Mouse (Mus musculus): ENCODE data around the gene Fosl1. TPM values are rescaled to one million over a fixed set of nuclear protein-coding genes. Genes with fewer than 3 reads are reported as not detected.

The Fosl1 gene
- polyA plus RNA-seq, 1 experiment from 2014 or later = not detected

- no peak for DNase-seq (ENCODE audit: low spot score)
- no peak for TF ChIP-seq EP300 (IDR thresholded peaks at IDR 0.05)
- no peak for TF ChIP-seq CTCF (IDR thresholded peaks at IDR 0.05)
- Histone ChIP-seq H3K36me3 (ENCODE audit: insufficient read depth, low read length) (peaks cover 14% of the 10 kb centered on the region), H3K4me2 (replicated peaks; ENCODE audit: low read depth, low read length) (no peak overlapping the region), H3K27ac (ENCODE audit: low read length) (no peak overlapping the region), H3K9me3 (ENCODE audit: low read length) (no peaks in the 10 kb centered on the region), H3K27me3 (replicated peaks; ENCODE audit: insufficient read depth, low read length) (no peaks in the 10 kb centered on the region), H3K4me3 (ENCODE audit: low read depth, low read length) (no peak overlapping the region), H3K4me1 (ENCODE audit: insufficient read depth, low read depth, low read length) (peaks cover 1% of the 10 kb centered on the region; the same call in 1 of the 2 replicates), H3K9ac (replicated peaks; ENCODE audit: low read depth) (no peak overlapping the region)
- no peak for ATAC-seq
- WGBS = 94% methylated on average over 8 of the region's 8 CpGs
These were observed 17.7 kb downstream of the Fosl1 start for GRCm38 (mm10) chr19:5465037-5465436.

GRCm38 (mm10) chr19:5466916-5467500 lies 19.7 kb downstream of the Fosl1 start:
- no peak for DNase-seq (ENCODE audit: low spot score)
- H3K27me3 ChIP-seq (replicated peaks; ENCODE audit: insufficient read depth, low read length) = no peaks in the 10 kb centered on the region
- H3K4me2 ChIP-seq (replicated peaks; ENCODE audit: low read depth, low read length) = no peak overlapping the region
- no peak overlapping the region for H3K4me3 ChIP-seq (ENCODE audit: low read depth, low read length)
- ATAC-seq = no peak
- no peaks in the 10 kb centered on the region for H3K9me3 ChIP-seq (ENCODE audit: low read length)
- peaks cover 14% of the 10 kb centered on the region for H3K36me3 ChIP-seq (ENCODE audit: insufficient read depth, low read length)
- H3K9ac ChIP-seq (replicated peaks; ENCODE audit: low read depth) = no peak overlapping the region
- TF ChIP-seq CTCF (IDR thresholded peaks at IDR 0.05) = no peak
- no peak for TF ChIP-seq EP300 (IDR thresholded peaks at IDR 0.05)
- no peaks in the 10 kb centered on the region for H3K4me1 ChIP-seq (ENCODE audit: insufficient read depth, low read depth, low read length)
- H3K27ac ChIP-seq (ENCODE audit: low read length) = no peak overlapping the region
- 90% methylated on average over 6 of the region's 6 CpGs for WGBS

GRCm38 (mm10) chr19:5468374-5468773 lies 21.0 kb downstream of the Fosl1 start, which contains the start of gene Ctsw:
Gene Ctsw (minus strand): TSS chr19:5468507.
- no peak within 1 kb of the TSS for H3K4me3 ChIP-seq (ENCODE audit: low read depth, low read length)
- DNase-seq (ENCODE audit: low spot score) = no peak
- TF ChIP-seq EP300 (IDR thresholded peaks at IDR 0.05) (no peak), CTCF (IDR thresholded peaks at IDR 0.05) (no peak)
- no peaks in the 10 kb centered on the region for H3K4me1 ChIP-seq (ENCODE audit: insufficient read depth, low read depth, low read length)
- WGBS = 36% methylated on average over 5 of the region's 5 CpGs
- no peaks in the 10 kb centered on the region for H3K9me3 ChIP-seq (ENCODE audit: low read length)
- H3K9ac ChIP-seq (replicated peaks; ENCODE audit: low read depth) = no peak within 1 kb of the TSS
- no peak for ATAC-seq
- H3K4me2 ChIP-seq (replicated peaks; ENCODE audit: low read depth, low read length) = no peak within 1 kb of the TSS
- H3K36me3 ChIP-seq (ENCODE audit: insufficient read depth, low read length) = peaks cover 14% of the 10 kb centered on the region
- H3K27me3 ChIP-seq (replicated peaks; ENCODE audit: insufficient read depth, low read length) = no peaks in the 10 kb centered on the region
- no peak within 1 kb of the TSS for H3K27ac ChIP-seq (ENCODE audit: low read length)

GRCm38 (mm10) chr19:5471846-5472245 lies 24.5 kb downstream of the Fosl1 start:
- no peak for TF ChIP-seq CTCF (IDR thresholded peaks at IDR 0.05)
- TF ChIP-seq EP300 (IDR thresholded peaks at IDR 0.05) = no peak
- Histone ChIP-seq H3K4me3 (ENCODE audit: low read depth, low read length) (no peak overlapping the region), H3K4me2 (replicated peaks; ENCODE audit: low read depth, low read length) (no peak overlapping the region), H3K27me3 (replicated peaks; ENCODE audit: insufficient read depth, low read length) (no peaks in the 10 kb centered on the region), H3K36me3 (ENCODE audit: insufficient read depth, low read length) (no peaks in the 10 kb centered on the region), H3K27ac (ENCODE audit: low read length) (no peak overlapping the region), H3K9ac (replicated peaks; ENCODE audit: low read depth) (no peak overlapping the region), H3K9me3 (ENCODE audit: low read length) (no peaks in the 10 kb centered on the region), H3K4me1 (ENCODE audit: insufficient read depth, low read depth, low read length) (peaks cover 2% of the 10 kb centered on the region; the same call in 1 of the 2 replicates)
- no peak for ATAC-seq
- 48% methylated on average over 5 of the region's 5 CpGs for WGBS
- no peak for DNase-seq (ENCODE audit: low spot score)

GRCm38 (mm10) chr19:5472857-5473256 lies 25.5 kb downstream of the Fosl1 start:
- H3K4me1 ChIP-seq (ENCODE audit: insufficient read depth, low read depth, low read length) = peaks cover 2% of the 10 kb centered on the region; the same call in 1 of the 2 replicates
- H3K4me3 ChIP-seq (ENCODE audit: low read depth, low read length) = no peak overlapping the region
- H3K9me3 ChIP-seq (ENCODE audit: low read length) = no peaks in the 10 kb centered on the region
- TF ChIP-seq CTCF (IDR thresholded peaks at IDR 0.05) = peak; percentile 55
- no peak for TF ChIP-seq EP300 (IDR thresholded peaks at IDR 0.05)
- no peak overlapping the region for H3K9ac ChIP-seq (replicated peaks; ENCODE audit: low read depth)
- DNase-seq (ENCODE audit: low spot score) (no peak), ATAC-seq (no peak)
- no peaks in the 10 kb centered on the region for H3K27me3 ChIP-seq (replicated peaks; ENCODE audit: insufficient read depth, low read length)
- H3K36me3 ChIP-seq (ENCODE audit: insufficient read depth, low read length) = no peaks in the 10 kb centered on the region
- 65% methylated on average over 3 of the region's 3 CpGs for WGBS
- no peak overlapping the region; the same call in 1 of the 2 replicates for H3K4me2 ChIP-seq (replicated peaks; ENCODE audit: low read depth, low read length)
- peak overlapping the region; percentile 81; the same call in 1 of the 2 replicates for H3K27ac ChIP-seq (ENCODE audit: low read length)

- DNase-seq (ENCODE audit: low spot score) = peak; percentile 96
These were observed 26.4 kb downstream of the Fosl1 start, which contains the start of gene Efemp2 for GRCm38 (mm10) chr19:5473720-5474119. Gene Efemp2 (plus strand): TSS chr19:5473954.

More at GRCm38 (mm10) chr19:5473720-5474119, 26.4 kb downstream of the Fosl1 start, which contains the start of gene Efemp2:
- WGBS = under 1% methylated on average over 22 of the region's 22 CpGs
- Histone ChIP-seq H3K27ac (ENCODE audit: low read length) (peak within 1 kb of the TSS; percentile 81), H3K4me2 (replicated peaks; ENCODE audit: low read depth, low read length) (peak within 1 kb of the TSS; percentile 92), H3K27me3 (replicated peaks; ENCODE audit: insufficient read depth, low read length) (no peaks in the 10 kb centered on the region), H3K9ac (replicated peaks; ENCODE audit: low read depth) (peak within 1 kb of the TSS; percentile 64), H3K9me3 (ENCODE audit: low read length) (no peaks in the 10 kb centered on the region), H3K4me3 (ENCODE audit: low read depth, low read length) (peak within 1 kb of the TSS; percentile 57), H3K4me1 (ENCODE audit: insufficient read depth, low read depth, low read length) (peaks cover 2% of the 10 kb centered on the region; the same call in 1 of the 2 replicates), H3K36me3 (ENCODE audit: insufficient read depth, low read length) (no peaks in the 10 kb centered on the region)
- peak; percentile 87 for ATAC-seq
- TF ChIP-seq CTCF (IDR thresholded peaks at IDR 0.05) (0 out of 2 replicates have a peak, but pooled peaks have one; percentile 2), EP300 (IDR thresholded peaks at IDR 0.05) (0 out of 2 replicates have a peak, but pooled peaks have one; percentile 47)

Measured in lung, postnatal 0 days (tissue).